8 mouse cellular contexts compared by ENCODE assay signal in genomic region chr2:102290041-102290440, GRCm38 (mm10).
DNase-seq lines count a peak whose midpoint lies in the region; ATAC-seq lines count a peak whose summit lies in the region.

No protein-coding gene starts in this region.

- WGBS in embryonic facial prominence, embryonic 14.5 days, result 51% methylated on average over 5 of the region's 5 CpGs
- 56% methylated on average over 5 of the region's 5 CpGs for WGBS in limb, embryonic 11.5 days
- WGBS in neural tube, embryonic 11.5 days, result 59% methylated on average over 5 of the region's 5 CpGs

- H3K27me3 ChIP-seq in embryonic facial prominence, embryonic 14.5 days (replicated peaks; ENCODE audit: control insufficient read depth, insufficient read depth, low read length), result no peaks in the 10 kb centered on the region
- H3K27me3 ChIP-seq in limb, embryonic 11.5 days (ENCODE audit: control insufficient read depth, insufficient read depth, low read length), result no peaks in the 10 kb centered on the region
- no peaks in the 10 kb centered on the region for H3K27me3 ChIP-seq in neural tube, embryonic 11.5 days (ENCODE audit: control insufficient read depth, insufficient read depth, low read length)

- no peaks in the 10 kb centered on the region for H3K9me3 ChIP-seq in embryonic facial prominence, embryonic 14.5 days (ENCODE audit: control insufficient read depth, low read length)
- H3K9me3 ChIP-seq in limb, embryonic 11.5 days (ENCODE audit: control insufficient read depth, low read length), result no peaks in the 10 kb centered on the region
- H3K9me3 ChIP-seq in neural tube, embryonic 11.5 days (ENCODE audit: control insufficient read depth, low read length), result no peaks in the 10 kb centered on the region

- H3K4me2 ChIP-seq in embryonic facial prominence, embryonic 14.5 days (ENCODE audit: low read depth, low read length), result no peak overlapping the region
- H3K4me2 ChIP-seq in limb, embryonic 11.5 days (ENCODE audit: low read depth, severe bottlenecking), result no peak overlapping the region
- no peak overlapping the region for H3K4me2 ChIP-seq in neural tube, embryonic 11.5 days (ENCODE audit: low read depth)

- no peak overlapping the region for H3K9ac ChIP-seq in embryonic facial prominence, embryonic 14.5 days (ENCODE audit: low read depth, low read length)
- no peak overlapping the region for H3K9ac ChIP-seq in limb, embryonic 11.5 days (ENCODE audit: low read length)
- H3K9ac ChIP-seq in neural tube, embryonic 11.5 days (ENCODE audit: low read length), result no peak overlapping the region

- peaks cover 11% of the 10 kb centered on the region for H3K4me1 ChIP-seq in embryonic facial prominence, embryonic 14.5 days (ENCODE audit: control insufficient read depth, insufficient read depth, low read length)
- H3K4me1 ChIP-seq in limb, embryonic 11.5 days (ENCODE audit: control insufficient read depth, insufficient read depth, low read length), result peaks cover 8% of the 10 kb centered on the region
- no peaks in the 10 kb centered on the region for H3K4me1 ChIP-seq in neural tube, embryonic 11.5 days (ENCODE audit: control insufficient read depth, insufficient read depth, low read length)

- peak; percentile 82 for DNase-seq in testis, postnatal 10 days (ENCODE audit: low spot score)
- DNase-seq in testis, postnatal 14 days (ENCODE audit: low spot score), result no peak
- peak; percentile 43 for DNase-seq in adrenal gland, postnatal 25 days
- DNase-seq in embryonic facial prominence, embryonic 14.5 days (ENCODE audit: low spot score), result peak; percentile 77
- DNase-seq in induced T-regulatory cell, adult 2 months (ENCODE audit: low read depth), result peak; percentile 58
- DNase-seq in limb, embryonic 11.5 days (ENCODE audit: low spot score), result peak; percentile 81
- DNase-seq in neural tube, embryonic 11.5 days (ENCODE audit: low spot score), result peak; percentile 60
- DNase-seq in thymus, postnatal 25 days, result peak; percentile 77

- H3K27ac ChIP-seq in embryonic facial prominence, embryonic 14.5 days (replicated peaks; ENCODE audit: low read depth, low read length), result no peak overlapping the region
- H3K27ac ChIP-seq in limb, embryonic 11.5 days (replicated peaks; ENCODE audit: low read depth, low read length), result no peak overlapping the region
- no peak overlapping the region for H3K27ac ChIP-seq in neural tube, embryonic 11.5 days (ENCODE audit: low read depth, low read length)

- no peak for ATAC-seq in embryonic facial prominence, embryonic 14.5 days (ENCODE audit: low read depth)
- ATAC-seq in limb, embryonic 11.5 days (ENCODE audit: insufficient number of reproducible peaks, low FRiP score, low TSS enrichment, low read depth), result no peak
- ATAC-seq in neural tube, embryonic 11.5 days (ENCODE audit: insufficient read depth, low FRiP score, low TSS enrichment), result no peak

- H3K36me3 ChIP-seq in embryonic facial prominence, embryonic 14.5 days (ENCODE audit: control insufficient read depth, insufficient read depth, low read length), result no peaks in the 10 kb centered on the region
- H3K36me3 ChIP-seq in limb, embryonic 11.5 days (ENCODE audit: control insufficient read depth, insufficient read depth, low read length), result no peaks in the 10 kb centered on the region
- H3K36me3 ChIP-seq in neural tube, embryonic 11.5 days (ENCODE audit: control insufficient read depth, insufficient read depth, low read length), result no peaks in the 10 kb centered on the region

- no peak overlapping the region for H3K4me3 ChIP-seq in embryonic facial prominence, embryonic 14.5 days (ENCODE audit: low read depth, low read length)
- no peak overlapping the region for H3K4me3 ChIP-seq in limb, embryonic 11.5 days (ENCODE audit: low read depth, low read length)
- H3K4me3 ChIP-seq in neural tube, embryonic 11.5 days (ENCODE audit: low read depth, low read length), result no peak overlapping the region
